Mouse (Mus musculus) brain, embryonic 14.5 days (tissue): ENCODE data around the gene Gabrd. TPM values are rescaled to one million over a fixed set of nuclear protein-coding genes. Genes with fewer than 3 reads are reported as not detected.

Source experiments
- DNase-seq: peaks from one replicate; pipeline ENCODE4 v3.0.0-alpha.2; 2011; ENCODE audit warnings: low read depth
- CTCF ChIP-seq: fragments of 200-500 bp; IDR thresholded peaks from 2 replicates; pipeline ENCODE4 v1.5.1; 2012; ENCODE audit warnings: inconsistent platforms, mild to moderate bottlenecking, moderate library complexity, borderline replicate concordance; ENCODE audit not compliant: insufficient read depth, insufficient read length; ENCODE audit errors: extremely low read depth
- POLR2A ChIP-seq: fragments of 200-500 bp; IDR thresholded peaks from 2 replicates; pipeline ENCODE4 v1.6.1; 2012; ENCODE audit warnings: mild to moderate bottlenecking, inconsistent platforms, borderline replicate concordance; ENCODE audit not compliant: poor library complexity, insufficient read depth, insufficient read length, severe bottlenecking; ENCODE audit errors: extremely low read depth
- polyA plus RNA-seq: library from polyadenylated mRNA; depleted of rRNA; stranded (reverse); fragments of >200 nt; gene quantifications from 2 replicates; pipeline ENCODE4 v1.2.3, GENCODE M21; 2012; rRNA removed

The Gabrd gene
- polyA plus RNA-seq, 1 experiment: 0.36 TPM

GRCm38 (mm10) chr4:155354035-155354434 lies 43.9 kb downstream of the Gabrd start:
- TF ChIP-seq CTCF (no peak), POLR2A (no peak)

GRCm38 (mm10) chr4:155352581-155352980 lies 45.3 kb downstream of the Gabrd start:
- TF ChIP-seq POLR2A (no peak), CTCF (no peak)
- DNase-seq: no peak

More at GRCm38 (mm10) chr4:155354035-155354434, 43.9 kb downstream of the Gabrd start:
- DNase-seq: no peak

- no peak for TF ChIP-seq CTCF
- TF ChIP-seq POLR2A: no peak
- no peak for DNase-seq
Measured at GRCm38 (mm10) chr4:155346350-155346749, 51.6 kb downstream of the Gabrd start.

GRCm38 (mm10) chr4:155345608-155345953 lies 52.3 kb downstream of the Gabrd start:
- TF ChIP-seq POLR2A: peak; percentile 46; the same call in 1 of the 2 replicates
- no peak for TF ChIP-seq CTCF
- DNase-seq: peak; percentile 92

GRCm38 (mm10) chr4:155344716-155345607 lies 53.0 kb downstream of the Gabrd start:
- DNase-seq: peak; percentile 76
- TF ChIP-seq CTCF: no peak
- no peak for TF ChIP-seq POLR2A

GRCm38 (mm10) chr4:155344299-155344600 lies 53.7 kb downstream of the Gabrd start:
- no peak for TF ChIP-seq POLR2A
- TF ChIP-seq CTCF: peak; percentile 16; the same call in 1 of the 2 replicates
- no peak for DNase-seq

GRCm38 (mm10) chr4:155343415-155344298 lies 54.3 kb downstream of the Gabrd start:
- TF ChIP-seq CTCF (no peak), POLR2A (no peak)
- peak; percentile 37 for DNase-seq

GRCm38 (mm10) chr4:155336284-155337050 lies 61.4 kb downstream of the Gabrd start:
- TF ChIP-seq CTCF: no peak
- TF ChIP-seq POLR2A: no peak
- no peak for DNase-seq

Other genes starting within 250 kb of the Gabrd start
- 38.6 and 55.2 TPM in 2 replicates for gene Ski, start 175.5 kb downstream of the Gabrd start, polyA plus RNA-seq
- 71.9 and 96.0 TPM in 2 replicates for gene Faap20, start 148.3 kb downstream of the Gabrd start, polyA plus RNA-seq
- gene Prkcz, start 36.8 kb downstream of the Gabrd start, polyA plus RNA-seq: 73.8 and 80.3 TPM in 2 replicates
- 4.3 and 5.1 TPM in 2 replicates for gene Cfap74, start 11.1 kb upstream of the Gabrd start, polyA plus RNA-seq
- gene Tmem52, start 71.0 kb upstream of the Gabrd start, polyA plus RNA-seq: 0.23 and 0.39 TPM in 2 replicates
- gene Gnb1, start 93.2 kb upstream of the Gabrd start, polyA plus RNA-seq: 1,050 and 1,071 TPM in 2 replicates
- gene Nadk, start 164.3 kb upstream of the Gabrd start, polyA plus RNA-seq: 86.2 and 100 TPM in 2 replicates
- 15.0 and 21.8 TPM in 2 replicates for gene Slc35e2, start 203.3 kb upstream of the Gabrd start, polyA plus RNA-seq
- gene Cdk11b, start 226.7 kb upstream of the Gabrd start, polyA plus RNA-seq: 32.8 and 52.2 TPM in 2 replicates
- gene Gm10563, start 247.3 kb upstream of the Gabrd start, polyA plus RNA-seq: not detected in 2 replicates